Mouse (Mus musculus) myocyte (in vitro differentiated cells): ENCODE data around the gene Fbxw8. TPM values are rescaled to one million over a fixed set of nuclear protein-coding genes. Genes with fewer than 3 reads are reported as not detected.

ENCODE experiments used
- H3K27me3 ChIP-seq: one replicate; pipeline ENCODE4 v1.6.1; 2011; ENCODE audit not compliant: control insufficient read depth, insufficient read depth, insufficient read length
- H3K36me3 ChIP-seq: one replicate; pipeline ENCODE4 v1.6.1; 2011; ENCODE audit not compliant: control insufficient read depth, insufficient read depth
- H3K4me2 ChIP-seq: one replicate; pipeline ENCODE4 v1.6.1; 2011; ENCODE audit warnings: low read depth, control low read depth
- H3K4me3 ChIP-seq: one replicate; pipeline ENCODE4 v1.5.1; 2011; ENCODE audit warnings: mild to moderate bottlenecking, control low read depth, moderate library complexity
- H3K79me2 ChIP-seq: one replicate; pipeline ENCODE4 v1.6.1; 2011; ENCODE audit not compliant: control insufficient read depth, insufficient read depth
- H3ac ChIP-seq: one replicate; pipeline ENCODE4 v1.6.1; 2011; ENCODE audit not compliant: control insufficient read depth, insufficient read length
- CEBPB ChIP-seq: IDR thresholded peaks from 2 replicates; pipeline ENCODE4 v1.6.1; 2011; ENCODE audit warnings: mild to moderate bottlenecking, moderate library complexity; ENCODE audit not compliant: poor library complexity, insufficient read depth, severe bottlenecking
- E2F4 ChIP-seq: IDR thresholded peaks from one replicate; pipeline ENCODE4 v1.6.1; 2011; ENCODE audit warnings: mild to moderate bottlenecking, control low read depth, moderate library complexity; ENCODE audit not compliant: insufficient read depth
- MAX ChIP-seq: IDR thresholded peaks from one replicate; pipeline ENCODE4 v1.6.1; 2011; ENCODE audit warnings: low read depth, mild to moderate bottlenecking, control low read depth
- MYOD1 ChIP-seq, 3 experiments: IDR thresholded peaks; one replicate each; pipeline ENCODE4 v1.6.1; 2011; ENCODE audit warnings: control low read depth in 2 of 3, low read depth in 2 of 3, mild to moderate bottlenecking in 2 of 3, moderate library complexity in 1 of 3; ENCODE audit not compliant: insufficient read length in 2 of 3, control insufficient read depth in 1 of 3
- MYOG ChIP-seq, 3 experiments: IDR thresholded peaks; one replicate each; pipeline ENCODE4 v1.6.1; 2011; ENCODE audit warnings: control low read depth in 2 of 3, low read depth in 2 of 3, mild to moderate bottlenecking in 2 of 3; ENCODE audit not compliant: insufficient read length in 2 of 3, control insufficient read depth in 1 of 3, insufficient read depth in 1 of 3
- POLR2A ChIP-seq: IDR thresholded peaks from one replicate; pipeline ENCODE4 v1.6.1; 2011; ENCODE audit warnings: low read depth, mild to moderate bottlenecking, control low read depth, moderate library complexity; ENCODE audit not compliant: insufficient read length
- POLR2AphosphoS2 ChIP-seq: IDR thresholded peaks from one replicate; pipeline ENCODE4 v1.6.1; 2011; ENCODE audit warnings: low read depth, control low read depth; ENCODE audit not compliant: insufficient read length
- REST ChIP-seq: IDR thresholded peaks from one replicate; pipeline ENCODE4 v1.6.1; 2011; ENCODE audit warnings: mild to moderate bottlenecking, control low read depth, moderate library complexity; ENCODE audit not compliant: insufficient read depth, insufficient read length
- SRF ChIP-seq: IDR thresholded peaks from one replicate; pipeline ENCODE4 v1.6.1; 2011; ENCODE audit warnings: low read depth; ENCODE audit not compliant: control insufficient read depth, insufficient read length
- TCF12 ChIP-seq: IDR thresholded peaks from one replicate; pipeline ENCODE4 v1.6.1; 2011; ENCODE audit warnings: mild to moderate bottlenecking, control low read depth; ENCODE audit not compliant: poor library complexity, insufficient read depth, severe bottlenecking
- TCF3 ChIP-seq: IDR thresholded peaks from one replicate; pipeline ENCODE4 v1.6.1; 2011; ENCODE audit warnings: low read depth, control low read depth; ENCODE audit not compliant: insufficient read length
- USF1 ChIP-seq: IDR thresholded peaks from one replicate; pipeline ENCODE4 v1.6.1; 2011; ENCODE audit warnings: low read depth, mild to moderate bottlenecking, control low read depth, moderate library complexity
- polyA plus RNA-seq: library from polyadenylated mRNA; unstranded; fragments of >200 nt; fragmentation: generic; extraction: Trizol; gene quantifications from one replicate; pipeline ENCODE4 v1.2.1, GENCODE M21; 2012; ENCODE audit warnings: missing spikeins

Fbxw8 gene
- polyA plus RNA-seq, 1 experiment = 65.5 TPM

DNA sequence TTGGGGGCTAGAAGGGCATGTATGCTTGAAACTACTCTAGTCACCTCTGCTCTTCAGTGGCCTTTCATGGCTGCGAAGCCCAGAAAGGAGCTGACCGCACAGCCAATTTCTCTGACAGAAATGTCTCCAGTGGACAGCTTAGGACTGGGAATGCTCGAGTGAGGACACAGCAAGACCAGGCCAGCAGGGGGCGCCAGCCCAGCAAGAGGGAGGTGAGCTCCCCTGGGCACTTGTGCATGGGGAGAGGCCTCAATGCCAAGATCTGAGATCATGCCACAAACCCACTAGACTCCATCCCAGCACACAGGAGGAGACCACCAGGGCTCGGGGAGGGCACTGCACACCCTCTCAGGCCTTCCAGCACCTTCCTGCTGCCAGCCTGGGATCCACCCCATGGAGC, 88.4 kb downstream of the Fbxw8 start:
- no peaks in the 10 kb centered on the region for H3K36me3 ChIP-seq
- H3K4me3 ChIP-seq = no peak overlapping the region
- H3ac ChIP-seq = no peak overlapping the region
- no peaks in the 10 kb centered on the region for H3K79me2 ChIP-seq
- no peak overlapping the region for H3K4me2 ChIP-seq
- H3K27me3 ChIP-seq = no peaks in the 10 kb centered on the region
- TF ChIP-seq TCF12 = no peak
- TF ChIP-seq MAX = no peak
- TF ChIP-seq SRF = no peak
- TF ChIP-seq TCF3 = no peak
- no peak for TF ChIP-seq MYOD1 (IDR thresholded peaks at IDR 0.05; ENCODE audit: control insufficient read depth in 1 of 3, insufficient read length in 2 of 3, low read depth in 2 of 3)
- TF ChIP-seq USF1 = no peak
- TF ChIP-seq POLR2AphosphoS2 = no peak
- TF ChIP-seq POLR2A = no peak
- no peak for TF ChIP-seq E2F4
- no peak for TF ChIP-seq CEBPB
- no peak for TF ChIP-seq REST
- TF ChIP-seq MYOG (IDR thresholded peaks at IDR 0.05; ENCODE audit: control insufficient read depth in 1 of 3, insufficient read depth in 1 of 3, insufficient read length in 2 of 3, low read depth in 2 of 3) = no peak

DNA sequence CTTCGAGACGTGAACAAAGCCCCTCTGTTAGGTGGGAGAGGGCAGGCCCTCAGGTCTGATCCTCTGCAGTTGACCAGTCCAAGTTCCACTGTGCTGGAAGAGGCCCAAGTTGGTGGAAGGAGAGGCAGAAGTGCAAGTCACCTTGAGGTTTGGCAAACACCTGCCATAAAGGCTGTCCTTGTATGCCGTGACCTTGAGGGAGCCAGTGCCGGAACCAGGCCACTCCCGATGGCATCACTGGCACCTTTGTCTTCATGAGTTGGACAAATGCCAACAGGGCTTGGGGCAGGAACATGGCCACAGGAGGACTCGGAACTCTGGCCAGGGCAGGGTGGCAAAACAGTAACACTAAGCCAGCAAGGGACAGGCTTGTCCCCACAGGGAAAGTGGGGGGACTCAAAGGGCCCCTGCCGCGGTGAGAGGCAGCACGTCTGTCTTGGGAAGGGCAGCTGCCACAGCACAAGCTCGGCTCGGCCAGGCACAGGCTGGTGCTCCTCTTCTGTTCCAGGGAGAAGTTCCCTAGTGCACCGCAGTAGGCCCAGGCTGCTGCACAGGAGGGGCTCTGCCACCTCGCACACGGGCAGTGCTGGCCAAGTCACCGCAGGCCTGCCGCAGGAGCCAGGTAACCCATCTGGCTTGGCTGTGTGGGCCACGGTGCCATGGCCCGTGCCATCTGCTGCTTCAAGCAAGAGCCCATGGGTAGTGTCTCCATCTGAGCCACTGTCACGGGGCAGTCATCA, 89.6 kb downstream of the Fbxw8 start:
- H3K4me2 ChIP-seq = no peak overlapping the region
- no peaks in the 10 kb centered on the region for H3K79me2 ChIP-seq
- no peak overlapping the region for H3K4me3 ChIP-seq
- no peaks in the 10 kb centered on the region for H3K27me3 ChIP-seq
- H3ac ChIP-seq = no peak overlapping the region
- H3K36me3 ChIP-seq = no peaks in the 10 kb centered on the region
- TF ChIP-seq SRF (no peak), E2F4 (no peak), USF1 (no peak), REST (no peak), MYOG (IDR thresholded peaks at IDR 0.05; ENCODE audit: control insufficient read depth in 1 of 3, insufficient read depth in 1 of 3, insufficient read length in 2 of 3, low read depth in 2 of 3) (no peak), CEBPB (no peak)

DNA sequence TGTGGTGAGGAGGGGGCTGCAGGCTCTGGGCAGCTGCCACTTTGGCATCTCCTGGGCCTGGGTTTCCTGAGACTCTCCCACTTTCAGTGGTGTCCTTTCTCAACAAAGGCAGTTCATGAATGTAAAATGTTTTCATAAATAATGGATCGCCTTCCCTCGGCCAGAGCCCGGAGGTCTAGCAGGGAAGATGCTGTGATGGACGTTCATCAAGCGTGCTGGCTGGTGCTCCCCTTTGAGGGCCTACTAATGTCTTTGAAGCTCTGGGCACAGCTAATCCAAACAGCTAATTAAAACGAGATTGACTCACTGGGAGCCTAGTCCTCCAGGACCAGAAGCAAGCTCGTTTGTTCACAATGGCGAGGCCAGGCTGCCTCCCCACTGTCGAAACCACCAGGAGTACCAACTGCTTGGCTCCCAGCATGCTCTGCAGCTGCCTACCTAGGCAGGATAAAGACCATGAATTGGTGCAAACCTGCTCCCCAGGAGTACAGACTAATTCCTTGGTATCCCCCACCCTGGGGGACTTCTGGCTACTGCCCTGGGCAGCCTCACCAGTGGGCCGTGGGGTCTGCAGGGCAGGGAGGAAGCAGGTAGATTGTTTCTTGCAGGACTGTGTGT, 90.9 kb downstream of the Fbxw8 start:
- no peaks in the 10 kb centered on the region for H3K79me2 ChIP-seq
- H3K4me3 ChIP-seq = no peak overlapping the region
- H3ac ChIP-seq = no peak overlapping the region
- TF ChIP-seq MAX (no peak), MYOG (IDR thresholded peaks at IDR 0.05; ENCODE audit: control insufficient read depth in 1 of 3, insufficient read depth in 1 of 3, insufficient read length in 2 of 3, low read depth in 2 of 3) (no peak), POLR2A (no peak), POLR2AphosphoS2 (no peak), TCF3 (no peak), USF1 (no peak), E2F4 (no peak), REST (no peak), CEBPB (no peak), MYOD1 (IDR thresholded peaks at IDR 0.05; ENCODE audit: control insufficient read depth in 1 of 3, insufficient read length in 2 of 3, low read depth in 2 of 3) (no peak), SRF (no peak), TCF12 (no peak)
- no peak overlapping the region for H3K4me2 ChIP-seq
- H3K36me3 ChIP-seq = no peaks in the 10 kb centered on the region
- H3K27me3 ChIP-seq = no peaks in the 10 kb centered on the region

DNA sequence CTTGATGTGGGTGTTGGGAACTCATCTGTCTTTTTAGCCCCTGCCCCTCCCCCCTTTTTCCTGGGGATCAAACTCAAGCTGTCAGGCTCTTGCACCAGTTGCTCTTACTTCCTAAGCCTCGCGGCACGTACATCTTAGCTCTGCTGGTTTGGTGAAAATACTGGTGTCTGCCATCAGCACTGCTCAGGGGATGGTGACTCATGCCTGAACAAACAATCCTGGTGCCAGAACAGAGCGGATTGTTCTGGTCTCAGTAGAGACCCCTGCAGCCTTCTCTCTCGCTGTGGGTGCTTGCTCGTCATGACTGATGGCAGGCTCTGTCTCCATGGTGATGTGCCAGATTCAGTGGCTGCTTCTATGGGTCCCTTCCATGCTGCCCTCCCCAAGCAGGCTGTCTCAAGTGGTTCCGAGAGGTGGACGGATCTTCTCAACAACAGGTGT, 92.1 kb downstream of the Fbxw8 start:
- Histone ChIP-seq H3K27me3 (no peaks in the 10 kb centered on the region), H3ac (no peak overlapping the region), H3K4me2 (peak overlapping the region; percentile 38), H3K79me2 (no peaks in the 10 kb centered on the region), H3K4me3 (no peak overlapping the region), H3K36me3 (no peaks in the 10 kb centered on the region)
- no peak for TF ChIP-seq SRF
- no peak for TF ChIP-seq MYOD1 (IDR thresholded peaks at IDR 0.05; ENCODE audit: control insufficient read depth in 1 of 3, insufficient read length in 2 of 3, low read depth in 2 of 3)
- no peak for TF ChIP-seq MYOG (IDR thresholded peaks at IDR 0.05; ENCODE audit: control insufficient read depth in 1 of 3, insufficient read depth in 1 of 3, insufficient read length in 2 of 3, low read depth in 2 of 3)
- no peak for TF ChIP-seq MAX
- TF ChIP-seq POLR2A = no peak
- TF ChIP-seq TCF12 = no peak
- no peak for TF ChIP-seq USF1
- no peak for TF ChIP-seq REST
- TF ChIP-seq POLR2AphosphoS2 = no peak
- no peak for TF ChIP-seq CEBPB
- TF ChIP-seq E2F4 = no peak
- TF ChIP-seq TCF3 = no peak
